Mouse (Mus musculus): ENCODE results near the gene Stra6. TPM values are rescaled to one million over a fixed set of nuclear protein-coding genes. Genes with fewer than 3 reads are reported as not detected.

The Stra6 gene
- total RNA-seq, 2 experiments from 2014 or later, result 11.4 to 13.3 TPM

Other genes starting within 250 kb of the Stra6 start
- gene Arid3b, start 227.0 kb upstream of the Stra6 start, total RNA-seq (2021), result 1 to 10 TPM; 6.0 to 6.1 TPM
- gene Ubl7, start 152.8 kb upstream of the Stra6 start, total RNA-seq (2021), result 100 to 1,000 TPM in 1 of 2 experiments, 10 to 100 TPM in 1; 94.3 to 102 TPM
- 10 to 100 TPM; 87.3 to 90.3 TPM for gene Sema7a, start 123.7 kb upstream of the Stra6 start, total RNA-seq (2021)
- 1 to 10 TPM; 1.5 to 2.0 TPM for gene Cyp11a1, start 57.4 kb upstream of the Stra6 start, total RNA-seq (2021)
- gene Ccdc33, start 55.0 kb downstream of the Stra6 start, total RNA-seq (2021), result under 1 TPM; 0.30 to 0.73 TPM
- 10 to 100 TPM; 11.5 to 14.5 TPM for gene Islr, start 140.5 kb downstream of the Stra6 start, total RNA-seq (2021)
- 100 to 1,000 TPM; 134 to 145 TPM for gene Islr2, start 140.5 kb downstream of the Stra6 start, total RNA-seq (2021)
- 10 to 100 TPM; 12.8 to 15.4 TPM for gene Pml, start 186.0 kb downstream of the Stra6 start, total RNA-seq (2021)
- gene Stoml1, start 189.4 kb downstream of the Stra6 start, total RNA-seq (2021), result 10 to 100 TPM; 71.3 to 79.0 TPM
- gene Loxl1, start 249.4 kb downstream of the Stra6 start, total RNA-seq (2021), result 1 to 10 TPM; 3.5 to 3.9 TPM

Data from layer of hippocampus, postnatal 36 days (tissue).